Mouse (Mus musculus): ENCODE measurements around the gene Nav2.

The Nav2 gene

GRCm38 (mm10) chr7:49191081-49191678 is 282.7 kb downstream of the Nav2 start:
- no peak for DNase-seq (ENCODE audit: extremely low read depth, insufficient read length, low spot score)

GRCm38 (mm10) chr7:49192061-49192695 is 283.7 kb downstream of the Nav2 start:
- no peak for DNase-seq (ENCODE audit: extremely low read depth, insufficient read length, low spot score)

- DNase-seq (ENCODE audit: extremely low read depth, insufficient read length, low spot score): peak; percentile 57
Observed at GRCm38 (mm10) chr7:49195711-49196147, 287.2 kb downstream of the Nav2 start.

- no peak for DNase-seq (ENCODE audit: extremely low read depth, insufficient read length, low spot score)
Observed at GRCm38 (mm10) chr7:49199366-49199765, 290.9 kb downstream of the Nav2 start.

GRCm38 (mm10) chr7:49200270-49200669 is 291.8 kb downstream of the Nav2 start:
- DNase-seq (ENCODE audit: extremely low read depth, insufficient read length, low spot score): no peak

- DNase-seq (ENCODE audit: extremely low read depth, insufficient read length, low spot score): no peak
Observed at GRCm38 (mm10) chr7:49202971-49203370, 294.5 kb downstream of the Nav2 start.

GRCm38 (mm10) chr7:49204856-49205255 is 296.3 kb downstream of the Nav2 start:
- DNase-seq (ENCODE audit: extremely low read depth, insufficient read length, low spot score): no peak

- no peak for DNase-seq (ENCODE audit: extremely low read depth, insufficient read length, low spot score)
Observed at GRCm38 (mm10) chr7:49205551-49205950, 297.0 kb downstream of the Nav2 start.

- no peak for DNase-seq (ENCODE audit: extremely low read depth, insufficient read length, low spot score)
Observed at GRCm38 (mm10) chr7:49206775-49207676, 298.5 kb downstream of the Nav2 start.

GRCm38 (mm10) chr7:49209526-49209925 is 301.0 kb downstream of the Nav2 start:
- peak; percentile 66 for DNase-seq (ENCODE audit: extremely low read depth, insufficient read length, low spot score)

GRCm38 (mm10) chr7:49210721-49211120 is 302.2 kb downstream of the Nav2 start:
- no peak for DNase-seq (ENCODE audit: extremely low read depth, insufficient read length, low spot score)

- peak; percentile 76 for DNase-seq (ENCODE audit: extremely low read depth, insufficient read length, low spot score)
Observed at GRCm38 (mm10) chr7:49213011-49213410, 304.5 kb downstream of the Nav2 start.

GRCm38 (mm10) chr7:49217786-49218185 is 309.3 kb downstream of the Nav2 start:
- DNase-seq (ENCODE audit: extremely low read depth, insufficient read length, low spot score): no peak

- DNase-seq (ENCODE audit: extremely low read depth, insufficient read length, low spot score): peak; percentile 31
Observed at GRCm38 (mm10) chr7:49225741-49226140, 317.2 kb downstream of the Nav2 start.

- no peak for DNase-seq (ENCODE audit: extremely low read depth, insufficient read length, low spot score)
Observed at GRCm38 (mm10) chr7:49232969-49233368, 324.5 kb downstream of the Nav2 start.

GRCm38 (mm10) chr7:49234288-49234687 is 325.8 kb downstream of the Nav2 start:
- DNase-seq (ENCODE audit: extremely low read depth, insufficient read length, low spot score): no peak

- DNase-seq (ENCODE audit: extremely low read depth, insufficient read length, low spot score): no peak
Observed at GRCm38 (mm10) chr7:49235271-49235681, 326.8 kb downstream of the Nav2 start.

GRCm38 (mm10) chr7:49235821-49236220 is 327.3 kb downstream of the Nav2 start:
- DNase-seq (ENCODE audit: extremely low read depth, insufficient read length, low spot score): no peak

GRCm38 (mm10) chr7:49240461-49240860 is 331.9 kb downstream of the Nav2 start:
- DNase-seq (ENCODE audit: extremely low read depth, insufficient read length, low spot score): no peak

GRCm38 (mm10) chr7:49241229-49241751 is 332.8 kb downstream of the Nav2 start:
- no peak for DNase-seq (ENCODE audit: extremely low read depth, insufficient read length, low spot score)

- DNase-seq (ENCODE audit: extremely low read depth, insufficient read length, low spot score): no peak
Observed at GRCm38 (mm10) chr7:49242261-49242660, 333.7 kb downstream of the Nav2 start.
